Mouse (Mus musculus) heart, embryonic 14.5 days (tissue): ENCODE measurements around the gene Olfr1288. TPM values are rescaled to one million over a fixed set of nuclear protein-coding genes. Genes with fewer than 3 reads are reported as not detected.

ENCODE experiments used
- ATAC-seq: fragments of 200-750 bp; cut with Nextera tagmentation; 2 replicates; pipeline ENCODE4 v1.8.0; 2017; ENCODE audit warnings: low read depth, moderate TSS enrichment; ENCODE audit not compliant: insufficient number of reproducible peaks, insufficient read depth, low FRiP score
- H3K27ac ChIP-seq, 2 experiments: fragments of 200-500 bp in 1 of 2; fragments of 300-500 bp in 1 of 2; sonication (generic) in 1 of 2; replicated peaks in 1 of 2; 2 replicates each; pipeline ENCODE4 v1.5.1; 2012 to 2014; ENCODE audit warnings: low read depth in 2 of 2, low read length in 2 of 2, control low read depth in 1 of 2, mild to moderate bottlenecking in 1 of 2, mixed read lengths in 1 of 2; ENCODE audit not compliant: control insufficient read depth in 1 of 2, insufficient read depth in 1 of 2
- H3K27me3 ChIP-seq: fragments of 300-500 bp; sonication (generic); 2 replicates; pipeline ENCODE4 v1.6.1; 2014; ENCODE audit warnings: mild to moderate bottlenecking, low read length, control low read depth; ENCODE audit not compliant: control insufficient read depth, insufficient read depth
- H3K36me3 ChIP-seq: fragments of 300-500 bp; sonication (generic); 2 replicates; pipeline ENCODE4 v1.6.1; 2014; ENCODE audit warnings: mild to moderate bottlenecking, control low read depth, low read length, mixed read lengths; ENCODE audit not compliant: control insufficient read depth, insufficient read depth
- H3K4me1 ChIP-seq, 2 experiments: fragments of 200-500 bp in 1 of 2; fragments of 300-500 bp in 1 of 2; sonication (generic) in 1 of 2; 2 replicates each; pipeline ENCODE4 v1.6.1; 2012 to 2014; ENCODE audit warnings: low read length in 2 of 2, control low read depth in 1 of 2, mixed read lengths in 1 of 2; ENCODE audit not compliant: control insufficient read depth in 2 of 2, insufficient read depth in 2 of 2
- H3K4me2 ChIP-seq: fragments of 300-500 bp; sonication (generic); 2 replicates; pipeline ENCODE4 v1.6.1; 2014; ENCODE audit warnings: mild to moderate bottlenecking, low read length
- H3K4me3 ChIP-seq, 2 experiments: fragments of 200-500 bp in 1 of 2; fragments of 300-500 bp in 1 of 2; sonication (generic) in 1 of 2; 2 replicates each; pipeline ENCODE4 v1.5.1; 2012 to 2014; ENCODE audit warnings: low read length in 2 of 2, mild to moderate bottlenecking in 2 of 2, control low read depth in 1 of 2, low read depth in 1 of 2, moderate library complexity in 1 of 2; ENCODE audit not compliant: control insufficient read depth in 1 of 2, insufficient read depth in 1 of 2
- H3K9ac ChIP-seq: fragments of 300-500 bp; sonication (generic); 2 replicates; pipeline ENCODE4 v1.6.1; 2014; ENCODE audit warnings: mild to moderate bottlenecking, low read length
- H3K9me3 ChIP-seq: fragments of 300-500 bp; sonication (generic); 2 replicates; pipeline ENCODE4 v1.6.1; 2016; ENCODE audit warnings: low read length, control low read depth; ENCODE audit not compliant: control insufficient read depth
- WGBS: fragments of 180-500 bp; shearing (Covaris S2); extraction: QIAGEN DNeasy Blood & Tissue Kit; methylation state at CpG from one replicate; pipeline ENCODE4 v1.1.7; 2014; 5-methylcytosine and 5-hydroxymethylcytosine counted together
- polyA plus RNA-seq: library from polyadenylated mRNA; unstranded; fragments of >200 nt; fragmentation: Nextera tagmentation; extraction: Ambion mirVana; gene quantifications from 2 replicates; pipeline ENCODE4 v1.2.1, GENCODE M21; 2014

Olfr1288 gene
- not detected in 2 replicates for polyA plus RNA-seq

DNA sequence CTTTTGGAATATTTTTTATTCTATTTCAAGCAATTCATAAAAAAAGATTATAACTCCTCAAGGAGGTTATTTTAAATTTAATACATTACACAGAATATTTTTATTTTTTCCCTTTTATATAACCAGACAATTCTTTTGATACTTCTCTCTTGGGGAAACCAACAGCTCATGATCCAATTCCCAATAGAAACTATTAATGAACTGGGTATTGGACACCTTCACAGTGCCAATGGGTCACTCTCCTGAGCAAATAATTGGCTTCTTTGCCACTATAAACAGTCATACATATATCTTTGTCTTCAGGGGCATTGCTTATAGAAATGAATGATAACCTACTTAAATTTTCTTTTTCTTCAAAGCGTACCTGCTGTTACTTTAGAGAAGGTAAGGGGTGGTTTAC, at the start of gene Olfr1288:
TSS of gene Olfr1288 (plus strand) at position 301 of the 400 bp plus-strand sequence.
- no peak within 1 kb of the TSS for H3K4me3 ChIP-seq
- ATAC-seq = no peak
- H3K9ac ChIP-seq = no peak within 1 kb of the TSS
- H3K4me1 ChIP-seq = no peaks in the 10 kb centered on the region
- H3K27ac ChIP-seq = no peak within 1 kb of the TSS
- H3K27me3 ChIP-seq = no peaks in the 10 kb centered on the region
- H3K4me2 ChIP-seq = no peak within 1 kb of the TSS
- H3K9me3 ChIP-seq = no peaks in the 10 kb centered on the region
- H3K36me3 ChIP-seq = no peaks in the 10 kb centered on the region
- 83% methylated on average over 1 of the region's 1 CpGs for WGBS

GRCm38 (mm10) chr2:111448842-111449241, 25.1 kb upstream of the Olfr1288 start, which contains the start of gene Olfr1287:
Olfr1287 (plus strand) TSS chr2:111449142.
- Histone ChIP-seq H3K9ac (no peak within 1 kb of the TSS), H3K27me3 (no peaks in the 10 kb centered on the region), H3K27ac (no peak within 1 kb of the TSS), H3K4me1 (no peaks in the 10 kb centered on the region), H3K36me3 (no peaks in the 10 kb centered on the region), H3K4me2 (no peak within 1 kb of the TSS), H3K9me3 (no peaks in the 10 kb centered on the region), H3K4me3 (no peak within 1 kb of the TSS)
- no peak for ATAC-seq
- 52% methylated on average over 1 of the region's 1 CpGs for WGBS

GRCm38 (mm10) chr2:111480519-111480918, 6.6 kb downstream of the Olfr1288 start, which contains the start of gene Olfr1289:
Olfr1289 (plus strand) TSS chr2:111480819.
- Histone ChIP-seq H3K9me3 (no peaks in the 10 kb centered on the region), H3K4me2 (no peak within 1 kb of the TSS), H3K9ac (no peak within 1 kb of the TSS), H3K4me3 (no peak within 1 kb of the TSS), H3K27me3 (no peaks in the 10 kb centered on the region), H3K27ac (no peak within 1 kb of the TSS), H3K4me1 (no peaks in the 10 kb centered on the region), H3K36me3 (no peaks in the 10 kb centered on the region)
- no peak for ATAC-seq
- WGBS = 63% methylated on average over 1 of the region's 1 CpGs

- H3K4me1 ChIP-seq = no peaks in the 10 kb centered on the region
- H3K36me3 ChIP-seq = no peaks in the 10 kb centered on the region
- H3K27ac ChIP-seq = no peak within 1 kb of the TSS
- ATAC-seq = no peak
- H3K9ac ChIP-seq = no peak within 1 kb of the TSS
- H3K27me3 ChIP-seq = no peaks in the 10 kb centered on the region
- 64% methylated on average over 5 of the region's 5 CpGs for WGBS
- no peaks in the 10 kb centered on the region for H3K9me3 ChIP-seq
- no peak within 1 kb of the TSS for H3K4me3 ChIP-seq
- no peak within 1 kb of the TSS for H3K4me2 ChIP-seq
These were observed 19.8 kb downstream of the Olfr1288 start, which contains the start of gene Olfr1290 for GRCm38 (mm10) chr2:111493729-111494128. Olfr1290 (minus strand) TSS chr2:111493829.

GRCm38 (mm10) chr2:111496880-111497279, 23.0 kb downstream of the Olfr1288 start, which contains the start of gene Olfr1291-ps1:
Olfr1291-ps1 (plus strand) TSS chr2:111497180.
- no peaks in the 10 kb centered on the region for H3K27me3 ChIP-seq
- H3K9ac ChIP-seq = no peak within 1 kb of the TSS
- no peak within 1 kb of the TSS for H3K4me3 ChIP-seq
- H3K4me2 ChIP-seq = no peak within 1 kb of the TSS
- no peak within 1 kb of the TSS for H3K27ac ChIP-seq
- no peaks in the 10 kb centered on the region for H3K4me1 ChIP-seq
- ATAC-seq = no peak
- H3K36me3 ChIP-seq = no peaks in the 10 kb centered on the region
- 88% methylated on average over 3 of the region's 3 CpGs for WGBS
- H3K9me3 ChIP-seq = no peaks in the 10 kb centered on the region

DNA sequence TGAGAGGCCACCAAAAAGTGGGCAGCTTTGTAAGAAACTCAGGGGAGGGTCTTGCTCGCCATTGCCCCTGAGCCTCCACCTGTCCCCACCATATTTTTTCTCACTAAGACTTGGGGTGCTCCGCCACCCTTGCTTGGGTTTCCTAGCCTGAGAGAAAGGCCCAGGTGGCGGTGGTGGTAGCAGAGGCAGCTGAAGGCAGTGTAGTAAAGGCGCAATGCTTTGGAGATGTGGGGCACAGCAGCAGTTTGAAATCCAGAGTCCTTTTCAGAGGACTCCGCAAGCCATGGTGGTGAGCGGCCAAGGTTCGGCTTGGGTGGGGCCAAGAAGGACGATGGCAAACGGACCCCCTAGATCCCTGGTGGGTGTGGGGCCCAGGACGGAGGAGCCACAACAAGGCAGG, 43.5 kb downstream of the Olfr1288 start:
- Histone ChIP-seq H3K27me3 (no peaks in the 10 kb centered on the region), H3K9ac (no peak overlapping the region), H3K9me3 (peaks cover 6% of the 10 kb centered on the region; the same call in 1 of the 2 replicates), H3K4me2 (no peak overlapping the region), H3K36me3 (no peaks in the 10 kb centered on the region), H3K27ac (no peak overlapping the region), H3K4me3 (no peak overlapping the region), H3K4me1 (no peaks in the 10 kb centered on the region)
- WGBS = 81% methylated on average over 10 of the region's 10 CpGs
- no peak for ATAC-seq

- 82% methylated on average over 1 of the region's 1 CpGs for WGBS
- ATAC-seq = no peak
- no peak within 1 kb of the TSS for H3K9ac ChIP-seq
- peaks cover 1% of the 10 kb centered on the region; the same call in 1 of the 2 replicates for H3K9me3 ChIP-seq
- no peaks in the 10 kb centered on the region for H3K4me1 ChIP-seq
- H3K27ac ChIP-seq = no peak within 1 kb of the TSS
- no peaks in the 10 kb centered on the region for H3K36me3 ChIP-seq
- H3K27me3 ChIP-seq = no peaks in the 10 kb centered on the region
- no peak within 1 kb of the TSS for H3K4me2 ChIP-seq
- no peak within 1 kb of the TSS for H3K4me3 ChIP-seq
These were observed 51.0 kb downstream of the Olfr1288 start, which contains the start of gene Olfr1293-ps for GRCm38 (mm10) chr2:111524903-111525302. Olfr1293-ps (plus strand) TSS chr2:111525203.
